Mouse (Mus musculus): Measurements from ENCODE around the gene Pttg1.

Pttg1 gene

DNA sequence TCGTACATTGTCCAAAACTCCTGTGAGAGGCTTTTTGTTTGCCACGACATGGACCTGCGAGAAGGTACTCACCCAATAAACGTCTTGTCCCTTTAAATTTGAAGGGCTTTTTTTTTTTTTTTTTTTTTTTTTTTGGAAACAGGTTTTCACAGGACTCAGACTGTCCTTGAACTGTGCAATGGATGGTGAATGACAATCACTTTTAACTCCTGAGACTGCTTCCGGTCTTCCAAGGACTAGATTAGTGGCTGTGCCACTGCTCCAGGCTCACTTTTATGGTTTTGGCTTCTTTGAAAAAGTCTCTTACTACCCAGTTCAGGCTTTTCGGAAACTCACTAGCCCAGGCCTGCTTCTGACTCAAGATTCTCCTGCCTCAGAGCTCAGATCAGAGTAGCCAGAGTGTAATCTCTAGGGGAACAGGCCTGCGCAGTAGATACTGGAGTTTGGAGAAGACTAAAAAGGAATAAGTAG, 398 bp upstream of the Pttg1 start:
- no peaks in the 10 kb centered on the region for H3K27me3 ChIP-seq (ENCODE audit: control insufficient read depth, insufficient read depth, low read length, poor library complexity, severe bottlenecking)
- no peak for DNase-seq (ENCODE audit: low read depth, low spot score)
- H3K36me3 ChIP-seq (ENCODE audit: control insufficient read depth, insufficient read depth, low read length, poor library complexity, severe bottlenecking), result no peaks in the 10 kb centered on the region; the same call in 1 of the 2 replicates

DNA sequence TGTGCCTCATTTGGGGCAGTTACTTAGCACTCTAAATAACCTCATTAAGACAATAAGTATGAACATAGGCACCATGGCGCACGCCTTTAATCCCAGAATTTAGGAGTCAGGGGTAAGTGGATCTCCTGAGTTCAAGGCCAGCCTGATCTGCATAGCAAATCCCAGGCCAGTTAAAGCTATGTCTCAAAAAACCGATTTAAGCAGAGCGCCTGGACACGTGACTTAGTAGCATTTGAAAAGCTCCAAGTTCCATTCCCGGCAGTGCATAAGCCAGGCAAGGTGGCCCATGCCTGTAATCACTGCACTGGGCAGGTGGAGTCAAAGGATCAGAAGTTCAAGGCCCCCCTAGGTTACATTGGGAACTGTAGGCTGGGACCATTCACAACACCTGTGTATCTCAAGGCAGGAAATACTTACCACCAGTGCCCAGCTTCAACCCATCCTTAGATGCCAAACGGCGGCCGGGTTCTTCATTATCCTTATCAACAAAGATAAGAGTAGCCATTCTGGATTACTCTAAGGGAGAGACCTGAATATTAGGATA, 813 bp downstream of the Pttg1 start:
- Histone ChIP-seq H3K27me3 (ENCODE audit: control insufficient read depth, insufficient read depth, low read length, poor library complexity, severe bottlenecking) (no peaks in the 10 kb centered on the region), H3K36me3 (ENCODE audit: control insufficient read depth, insufficient read depth, low read length, poor library complexity, severe bottlenecking) (no peaks in the 10 kb centered on the region; the same call in 1 of the 2 replicates)
- no peak for DNase-seq (ENCODE audit: low read depth, low spot score)

DNA sequence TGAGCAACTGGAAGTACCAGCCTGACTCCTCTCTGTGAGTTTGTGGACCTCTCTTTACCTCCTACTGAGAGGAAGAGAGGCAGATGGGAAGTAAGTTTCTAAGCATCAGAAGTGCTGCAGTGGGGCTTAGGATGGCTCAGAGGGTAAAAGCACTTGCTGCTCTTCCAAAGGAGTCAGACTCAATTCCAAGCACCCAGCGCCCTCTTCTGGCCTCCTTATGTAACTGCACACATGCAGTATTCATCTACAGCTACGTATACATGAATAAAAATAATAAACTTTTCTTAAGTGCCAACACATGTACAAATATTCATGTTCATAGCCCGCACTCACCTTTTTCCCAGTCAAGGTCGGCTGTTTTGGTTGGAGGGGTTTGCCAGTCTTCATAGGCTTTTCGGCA, 1.7 kb downstream of the Pttg1 start:
- H3K27me3 ChIP-seq (ENCODE audit: control insufficient read depth, insufficient read depth, low read length, poor library complexity, severe bottlenecking), result no peaks in the 10 kb centered on the region
- no peak for DNase-seq (ENCODE audit: low read depth, low spot score)
- peaks cover 1% of the 10 kb centered on the region; the same call in 1 of the 2 replicates for H3K36me3 ChIP-seq (ENCODE audit: control insufficient read depth, insufficient read depth, low read length, poor library complexity, severe bottlenecking)

DNA sequence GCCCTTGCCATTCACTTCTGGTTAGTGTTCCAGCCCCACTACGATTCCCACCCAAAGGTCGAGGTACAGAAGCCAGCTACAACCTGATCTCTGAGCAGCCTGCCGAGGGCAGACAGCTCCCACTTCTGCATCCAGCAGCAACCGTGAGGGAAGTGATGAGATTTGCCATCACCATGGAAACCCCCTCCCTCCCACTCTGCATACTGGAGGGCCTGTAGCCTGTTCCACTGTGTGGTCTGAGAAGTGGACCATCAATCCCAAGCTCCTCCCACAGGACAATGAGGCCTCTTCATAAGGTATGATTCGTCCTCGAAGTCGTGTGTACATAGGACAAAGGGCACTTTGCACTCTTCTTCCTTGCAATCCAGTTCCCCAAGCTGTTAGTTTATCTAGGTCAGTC, 8.8 kb downstream of the Pttg1 start:
- H3K36me3 ChIP-seq (ENCODE audit: control insufficient read depth, insufficient read depth, low read length, poor library complexity, severe bottlenecking), result peaks cover 2% of the 10 kb centered on the region; the same call in 1 of the 2 replicates
- H3K27me3 ChIP-seq (ENCODE audit: control insufficient read depth, insufficient read depth, low read length, poor library complexity, severe bottlenecking), result no peaks in the 10 kb centered on the region; the same call in 1 of the 2 replicates
- DNase-seq (ENCODE audit: low read depth, low spot score), result no peak

DNA sequence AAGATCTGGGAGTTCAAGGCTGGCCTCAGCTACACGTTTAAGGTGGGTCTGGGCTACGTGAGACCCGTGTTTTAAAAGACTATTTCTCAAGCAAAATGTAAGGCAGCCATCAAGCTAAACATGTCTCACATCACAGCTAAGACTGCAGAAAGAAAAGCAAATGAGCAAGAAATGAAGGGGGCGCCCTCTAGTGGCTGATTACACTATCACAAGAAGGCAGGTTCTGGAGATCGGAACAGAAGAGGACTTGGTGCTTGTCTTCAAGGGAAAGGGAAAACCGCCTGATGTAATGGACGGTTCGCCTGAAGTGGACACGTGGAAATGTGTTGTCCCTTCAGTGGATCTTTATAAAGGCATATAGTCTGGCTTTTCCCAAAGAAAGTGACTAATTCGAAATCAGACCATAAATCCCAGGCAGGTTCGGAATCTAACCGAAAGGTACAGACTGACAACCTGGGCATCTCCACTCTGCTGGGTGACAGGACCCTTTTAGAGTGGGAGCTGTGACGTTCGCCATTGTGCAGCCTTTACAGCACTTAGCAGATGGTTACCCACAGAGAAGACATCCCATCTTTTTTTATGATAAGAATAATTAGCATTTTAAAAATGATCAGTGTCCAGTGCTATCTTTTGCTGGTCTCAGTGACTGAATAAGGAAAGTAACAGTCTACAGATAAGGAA, 13.1 kb downstream of the Pttg1 start:
- DNase-seq (ENCODE audit: low read depth, low spot score), result peak; percentile 87
- Histone ChIP-seq H3K27me3 (ENCODE audit: control insufficient read depth, insufficient read depth, low read length, poor library complexity, severe bottlenecking) (no peaks in the 10 kb centered on the region; the same call in 1 of the 2 replicates), H3K36me3 (ENCODE audit: control insufficient read depth, insufficient read depth, low read length, poor library complexity, severe bottlenecking) (no peaks in the 10 kb centered on the region)

DNA sequence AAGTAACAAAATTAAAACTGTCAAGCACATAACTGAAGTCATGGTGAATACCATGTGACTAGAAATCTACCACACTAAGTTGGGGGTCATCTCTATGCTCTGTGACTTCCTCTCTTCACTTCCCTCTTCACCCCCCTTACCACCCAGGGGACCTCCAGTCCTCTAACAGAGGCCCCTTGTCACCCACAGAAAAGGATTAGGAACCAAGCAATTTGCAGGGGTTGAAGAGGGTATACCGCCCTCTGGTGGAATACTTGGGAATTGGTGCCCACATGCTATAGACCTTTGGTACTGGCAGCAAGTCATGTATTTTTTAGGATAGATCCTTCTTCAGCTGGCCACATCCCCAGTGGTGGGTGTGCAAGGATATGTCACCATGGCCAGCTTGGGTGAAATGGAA, 14.6 kb downstream of the Pttg1 start:
- Histone ChIP-seq H3K36me3 (ENCODE audit: control insufficient read depth, insufficient read depth, low read length, poor library complexity, severe bottlenecking) (no peaks in the 10 kb centered on the region), H3K27me3 (ENCODE audit: control insufficient read depth, insufficient read depth, low read length, poor library complexity, severe bottlenecking) (no peaks in the 10 kb centered on the region; the same call in 1 of the 2 replicates)
- DNase-seq (ENCODE audit: low read depth, low spot score), result peak; percentile 94

DNA sequence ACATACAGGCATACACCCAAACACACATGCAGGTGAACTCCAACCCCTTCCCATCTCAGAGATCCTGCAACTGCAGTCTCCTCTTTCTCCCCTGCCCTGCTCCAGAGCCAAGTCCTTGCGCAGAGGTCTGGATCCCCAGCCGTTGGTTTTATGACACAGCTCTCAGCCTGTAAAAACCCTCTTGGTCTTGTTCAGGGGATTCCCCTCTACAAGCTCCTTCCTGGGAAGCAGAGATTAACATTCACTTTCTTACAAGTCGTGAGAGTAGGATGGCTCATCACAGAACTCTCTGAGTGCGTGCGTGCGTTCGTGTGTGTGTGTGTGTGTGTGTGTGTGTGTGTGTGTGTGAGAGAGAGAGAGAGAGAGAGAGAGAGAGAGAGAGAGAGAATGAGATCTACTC, 15.8 kb downstream of the Pttg1 start:
- DNase-seq (ENCODE audit: low read depth, low spot score), result no peak
- no peaks in the 10 kb centered on the region for H3K36me3 ChIP-seq (ENCODE audit: control insufficient read depth, insufficient read depth, low read length, poor library complexity, severe bottlenecking)
- no peaks in the 10 kb centered on the region; the same call in 1 of the 2 replicates for H3K27me3 ChIP-seq (ENCODE audit: control insufficient read depth, insufficient read depth, low read length, poor library complexity, severe bottlenecking)

DNA sequence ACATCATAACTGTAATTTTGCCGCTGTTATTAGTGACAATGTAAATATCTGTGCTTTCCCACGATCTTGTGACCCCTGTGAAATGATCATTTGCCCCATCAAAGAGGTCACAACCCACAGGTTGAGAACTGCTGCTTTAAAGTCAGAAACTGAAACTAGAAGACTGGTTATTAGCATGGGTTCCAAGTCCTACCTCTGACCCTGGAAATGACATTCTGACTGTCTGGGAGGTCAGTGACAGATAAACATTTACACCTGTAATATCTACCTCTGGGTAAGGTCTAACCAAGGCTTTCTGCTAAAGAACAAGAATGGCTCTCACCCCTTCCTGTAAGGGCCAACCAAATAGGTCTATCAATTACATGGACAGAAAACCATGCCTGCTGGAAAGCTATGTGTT, 17.2 kb downstream of the Pttg1 start:
- Histone ChIP-seq H3K27me3 (ENCODE audit: control insufficient read depth, insufficient read depth, low read length, poor library complexity, severe bottlenecking) (no peaks in the 10 kb centered on the region; the same call in 1 of the 2 replicates), H3K36me3 (ENCODE audit: control insufficient read depth, insufficient read depth, low read length, poor library complexity, severe bottlenecking) (no peaks in the 10 kb centered on the region)
- no peak for DNase-seq (ENCODE audit: low read depth, low spot score)

DNA sequence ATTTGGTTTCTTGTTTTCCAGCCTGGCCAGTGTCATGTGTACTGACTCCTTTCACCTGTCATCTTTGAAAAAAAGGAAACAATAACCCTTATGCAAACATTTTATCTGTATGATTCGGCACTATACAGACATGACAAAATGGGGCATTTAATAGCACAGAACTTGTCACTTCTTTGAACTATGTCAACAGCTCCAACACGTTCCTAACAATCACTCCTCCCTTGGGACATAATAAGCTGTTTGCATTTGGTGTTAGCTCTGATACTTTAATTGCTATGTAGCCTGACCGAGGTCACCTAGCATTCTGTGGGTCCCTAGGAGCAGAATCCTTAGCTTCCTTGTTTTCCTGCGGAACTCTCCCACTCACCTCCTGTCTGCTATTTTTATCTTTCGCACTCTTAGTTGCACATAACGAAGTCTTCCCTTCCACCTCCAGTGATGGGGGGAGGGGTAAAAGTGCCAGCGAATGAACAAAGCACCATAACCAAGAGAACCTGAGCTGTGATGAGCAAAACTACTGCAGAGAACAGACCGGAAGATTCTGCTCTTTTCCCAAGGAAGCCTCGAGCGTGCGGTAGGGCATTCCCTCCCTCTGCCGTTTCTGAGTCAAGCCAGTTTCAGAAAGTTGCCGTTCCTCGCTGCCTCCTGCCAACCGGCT, 21.8 kb downstream of the Pttg1 start:
- H3K36me3 ChIP-seq (ENCODE audit: control insufficient read depth, insufficient read depth, low read length, poor library complexity, severe bottlenecking), result no peaks in the 10 kb centered on the region
- H3K27me3 ChIP-seq (ENCODE audit: control insufficient read depth, insufficient read depth, low read length, poor library complexity, severe bottlenecking), result no peaks in the 10 kb centered on the region
- DNase-seq (ENCODE audit: low read depth, low spot score), result no peak

DNA sequence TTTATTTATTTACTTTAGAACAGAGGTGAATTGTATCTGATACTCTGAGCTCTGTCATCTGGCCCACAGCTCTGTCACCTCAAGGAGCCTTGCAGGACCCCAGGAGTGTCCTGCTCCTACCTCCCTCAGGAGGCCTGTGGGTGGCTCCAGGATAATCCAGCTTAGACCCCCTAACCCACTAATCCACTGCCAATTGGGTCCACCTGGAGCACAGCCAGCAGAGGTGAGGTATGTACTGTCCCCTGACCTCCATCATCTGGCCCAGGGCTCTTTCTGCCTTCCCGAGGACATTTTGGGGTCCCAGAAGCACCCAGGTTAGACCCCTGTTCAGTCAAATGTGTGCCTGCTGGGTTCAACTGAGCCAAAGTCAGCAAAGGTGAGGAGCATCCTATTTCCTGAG, 25.9 kb downstream of the Pttg1 start:
- H3K27me3 ChIP-seq (ENCODE audit: control insufficient read depth, insufficient read depth, low read length, poor library complexity, severe bottlenecking), result no peaks in the 10 kb centered on the region
- DNase-seq (ENCODE audit: low read depth, low spot score), result no peak
- no peaks in the 10 kb centered on the region for H3K36me3 ChIP-seq (ENCODE audit: control insufficient read depth, insufficient read depth, low read length, poor library complexity, severe bottlenecking)

DNA sequence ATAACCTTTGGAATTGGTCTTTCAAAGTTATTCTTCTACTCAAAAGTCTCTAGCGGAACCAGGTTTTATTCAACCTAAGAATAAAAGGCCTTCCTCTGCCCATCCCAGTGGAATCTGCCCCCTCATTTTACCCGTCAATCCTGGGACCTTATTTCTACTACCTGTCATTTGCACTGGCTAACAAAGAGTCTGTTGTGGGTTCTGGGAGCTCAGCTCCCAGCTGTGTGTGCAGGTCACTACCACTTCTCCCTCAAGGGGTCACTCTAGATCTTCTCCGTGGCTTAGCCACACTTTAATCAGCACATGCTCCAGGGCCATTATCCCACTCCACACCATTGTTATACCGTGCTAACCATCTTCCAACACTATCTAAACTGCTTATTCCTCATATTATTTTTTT, 26.8 kb downstream of the Pttg1 start:
- Histone ChIP-seq H3K36me3 (ENCODE audit: control insufficient read depth, insufficient read depth, low read length, poor library complexity, severe bottlenecking) (no peaks in the 10 kb centered on the region), H3K27me3 (ENCODE audit: control insufficient read depth, insufficient read depth, low read length, poor library complexity, severe bottlenecking) (no peaks in the 10 kb centered on the region)
- peak; percentile 42 for DNase-seq (ENCODE audit: low read depth, low spot score)

DNA sequence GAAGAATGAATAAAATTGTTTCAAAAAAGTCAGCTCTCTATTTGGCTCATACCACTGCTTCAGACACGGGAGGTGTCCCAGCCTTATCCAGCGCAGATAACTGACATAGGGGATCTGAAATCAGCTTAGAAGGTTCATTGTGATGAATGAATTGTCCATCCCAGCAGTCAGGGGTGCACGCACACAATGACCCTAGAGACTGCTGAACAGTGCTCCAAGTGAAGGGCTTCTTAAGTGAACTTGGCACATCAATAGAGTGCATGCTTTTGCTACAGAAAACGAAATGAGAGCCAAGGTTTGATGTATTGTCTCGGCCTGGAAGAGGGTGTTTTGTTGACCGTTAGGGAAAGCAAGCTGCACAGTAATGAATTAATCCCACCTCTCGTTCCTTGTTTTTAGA, 29.4 kb downstream of the Pttg1 start:
- Histone ChIP-seq H3K36me3 (ENCODE audit: control insufficient read depth, insufficient read depth, low read length, poor library complexity, severe bottlenecking) (no peaks in the 10 kb centered on the region), H3K27me3 (ENCODE audit: control insufficient read depth, insufficient read depth, low read length, poor library complexity, severe bottlenecking) (no peaks in the 10 kb centered on the region)
- DNase-seq (ENCODE audit: low read depth, low spot score), result no peak

DNA sequence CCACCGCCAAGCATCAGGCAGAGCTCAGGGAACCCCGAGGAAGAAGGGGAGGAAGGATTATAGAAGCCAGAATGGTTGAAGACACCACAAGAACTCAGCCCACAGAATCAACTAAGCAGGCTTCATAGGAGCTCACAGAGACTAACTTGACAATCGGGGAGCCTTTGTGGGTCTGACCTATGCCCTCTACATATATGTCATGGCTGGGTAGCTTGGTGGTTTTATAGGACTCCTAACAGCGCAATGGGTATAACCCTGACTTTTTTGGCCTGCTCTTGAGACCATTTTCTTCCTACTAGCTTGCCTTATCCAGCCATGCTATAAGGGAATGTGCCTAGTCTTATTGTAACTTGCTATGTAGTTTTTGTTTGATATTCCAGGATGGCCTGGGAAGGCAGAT, 29.8 kb downstream of the Pttg1 start:
- Histone ChIP-seq H3K36me3 (ENCODE audit: control insufficient read depth, insufficient read depth, low read length, poor library complexity, severe bottlenecking) (no peaks in the 10 kb centered on the region), H3K27me3 (ENCODE audit: control insufficient read depth, insufficient read depth, low read length, poor library complexity, severe bottlenecking) (no peaks in the 10 kb centered on the region)
- no peak for DNase-seq (ENCODE audit: low read depth, low spot score)

DNA sequence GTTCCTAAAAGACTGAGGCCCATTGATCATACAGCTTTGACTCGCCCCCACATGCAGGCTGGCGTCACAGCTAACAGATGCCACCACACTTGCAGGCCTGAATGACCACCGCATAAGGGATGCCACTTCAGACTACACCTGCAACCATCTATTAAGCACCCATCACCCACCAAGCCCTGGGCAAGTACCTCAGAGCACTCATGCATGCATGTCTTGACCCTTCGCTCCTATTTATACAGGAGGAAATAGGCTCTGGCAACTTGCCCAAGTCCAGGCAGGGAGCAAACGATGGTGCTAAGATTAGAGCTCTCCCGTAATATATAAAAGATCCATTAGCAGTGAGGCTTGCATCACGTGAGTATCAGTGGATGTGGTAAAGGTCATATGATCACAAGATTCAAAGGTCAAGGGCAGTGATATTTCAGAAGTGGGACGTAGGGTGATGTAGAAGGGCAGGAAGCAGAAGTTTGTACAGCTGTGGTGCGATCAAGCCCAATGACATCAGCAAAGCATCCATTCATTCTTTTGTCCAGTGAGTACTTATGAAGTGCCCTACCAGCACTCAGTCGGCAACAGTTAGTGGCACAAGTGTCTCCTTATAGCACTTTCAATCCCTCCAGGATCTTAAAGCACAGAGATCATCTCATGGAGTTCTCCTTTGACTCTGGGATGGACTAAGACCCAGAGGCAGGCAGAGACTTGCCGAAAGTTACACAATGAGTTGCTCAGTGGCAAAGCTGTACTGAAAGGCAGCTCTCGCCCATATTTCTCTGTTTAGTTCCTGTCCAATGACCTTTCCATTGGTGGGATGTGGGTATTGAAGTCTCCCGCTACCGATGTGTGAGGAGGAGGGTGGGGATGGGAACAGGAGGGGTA, 30.7 kb downstream of the Pttg1 start:
- Histone ChIP-seq H3K36me3 (ENCODE audit: control insufficient read depth, insufficient read depth, low read length, poor library complexity, severe bottlenecking) (no peaks in the 10 kb centered on the region), H3K27me3 (ENCODE audit: control insufficient read depth, insufficient read depth, low read length, poor library complexity, severe bottlenecking) (no peaks in the 10 kb centered on the region)
- DNase-seq (ENCODE audit: low read depth, low spot score), result peak; percentile 75

All from splenic B cell, adult 2 months (primary cell).